Mouse (Mus musculus): ENCODE data around the gene Txnl4b.
A peak's percentile ranks its signal among the peaks of the same experiment; 100 is the strongest.

Txnl4b gene

GRCm38 (mm10) chr8:109606725-109607124 lies 41.0 kb downstream of the Txnl4b start:
- DNase-seq, result no peak

- DNase-seq, result no peak
Observed at GRCm38 (mm10) chr8:109607650-109608049, 42.0 kb downstream of the Txnl4b start.

GRCm38 (mm10) chr8:109608271-109609152 lies 42.8 kb downstream of the Txnl4b start, which contains the start of gene Dhodh:
Gene Dhodh (minus strand): TSS chr8:109608673.
- peak; percentile 96 to 98 for DNase-seq

- no peak for DNase-seq
Observed at GRCm38 (mm10) chr8:109609153-109609502, 43.4 kb downstream of the Txnl4b start.

GRCm38 (mm10) chr8:109614243-109615210 lies 48.8 kb downstream of the Txnl4b start, which contains the start of gene Pkd1l3:
Gene Pkd1l3 (plus strand): TSS chr8:109614517.
- DNase-seq, result no peak

GRCm38 (mm10) chr8:109615569-109615968 lies 49.9 kb downstream of the Txnl4b start:
- no peak for DNase-seq
